Mouse (Mus musculus): Measurements from ENCODE around the gene Nkx2-3. TPM values are rescaled to one million over a fixed set of nuclear protein-coding genes. Genes with fewer than 3 reads are reported as not detected.

Gene Nkx2-3
- polyA plus RNA-seq, 1 experiment, result not detected

DNA sequence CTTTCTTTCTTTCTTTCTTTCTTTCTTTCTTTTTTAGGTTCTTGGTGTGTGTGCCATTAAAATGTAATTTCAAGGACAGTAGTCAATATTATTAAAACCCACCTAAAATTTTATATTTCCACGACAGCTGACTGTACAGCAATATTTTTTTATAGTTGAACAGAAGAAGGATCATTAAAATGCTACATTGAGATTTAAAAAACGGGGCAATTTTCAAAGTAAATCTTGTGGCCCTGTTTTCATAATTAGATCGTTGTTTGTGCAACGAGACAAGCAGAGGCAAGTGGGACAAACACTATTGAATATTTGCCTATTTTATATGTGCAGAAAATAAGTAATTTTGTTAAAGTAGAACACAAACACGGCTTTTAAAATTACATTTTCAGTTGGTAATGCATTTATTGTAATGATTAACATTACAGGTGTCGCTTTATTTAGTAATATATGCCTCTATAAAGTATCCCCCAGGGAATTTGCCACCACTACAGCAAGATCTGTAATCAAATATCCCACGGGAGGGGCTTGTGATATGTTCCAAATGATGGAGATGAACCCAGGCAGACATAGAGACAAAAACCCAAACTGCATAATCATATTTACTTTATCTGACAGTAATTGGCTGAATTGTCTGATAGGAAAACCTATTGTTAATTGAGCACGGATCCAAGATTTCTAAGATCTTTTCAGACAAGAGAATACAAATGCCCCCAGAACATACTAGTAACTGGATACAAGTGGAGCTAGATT lies 3.2 kb upstream of the Nkx2-3 start:
- 37% methylated on average over 8 of the region's 8 CpGs for WGBS
- TF ChIP-seq CTCF (IDR thresholded peaks at IDR 0.05; ENCODE audit: borderline replicate concordance, control insufficient read depth, extremely low read depth, insufficient read depth, low read length, poor library complexity) (no peak), POLR2A (IDR thresholded peaks at IDR 0.05; ENCODE audit: control insufficient read depth, extremely low read depth, insufficient read depth, low read length, poor library complexity) (no peak)
- Histone ChIP-seq H3K27me3 (ENCODE audit: control insufficient read depth, insufficient read depth, low read length) (peaks cover 56% of the 10 kb centered on the region), H3K4me3 (ENCODE audit: control insufficient read depth, insufficient read depth, low read length) (no peak overlapping the region), H3K36me3 (ENCODE audit: control insufficient read depth, insufficient read depth, low read length) (no peaks in the 10 kb centered on the region), H3K27ac (ENCODE audit: control insufficient read depth, insufficient read depth, low read length) (no peak overlapping the region), H3K4me1 (replicated peaks; ENCODE audit: control insufficient read depth, insufficient read depth, low read length) (peaks cover 3% of the 10 kb centered on the region; the same call in 1 of the 2 replicates)
- DNase-seq, result no peak

DNA sequence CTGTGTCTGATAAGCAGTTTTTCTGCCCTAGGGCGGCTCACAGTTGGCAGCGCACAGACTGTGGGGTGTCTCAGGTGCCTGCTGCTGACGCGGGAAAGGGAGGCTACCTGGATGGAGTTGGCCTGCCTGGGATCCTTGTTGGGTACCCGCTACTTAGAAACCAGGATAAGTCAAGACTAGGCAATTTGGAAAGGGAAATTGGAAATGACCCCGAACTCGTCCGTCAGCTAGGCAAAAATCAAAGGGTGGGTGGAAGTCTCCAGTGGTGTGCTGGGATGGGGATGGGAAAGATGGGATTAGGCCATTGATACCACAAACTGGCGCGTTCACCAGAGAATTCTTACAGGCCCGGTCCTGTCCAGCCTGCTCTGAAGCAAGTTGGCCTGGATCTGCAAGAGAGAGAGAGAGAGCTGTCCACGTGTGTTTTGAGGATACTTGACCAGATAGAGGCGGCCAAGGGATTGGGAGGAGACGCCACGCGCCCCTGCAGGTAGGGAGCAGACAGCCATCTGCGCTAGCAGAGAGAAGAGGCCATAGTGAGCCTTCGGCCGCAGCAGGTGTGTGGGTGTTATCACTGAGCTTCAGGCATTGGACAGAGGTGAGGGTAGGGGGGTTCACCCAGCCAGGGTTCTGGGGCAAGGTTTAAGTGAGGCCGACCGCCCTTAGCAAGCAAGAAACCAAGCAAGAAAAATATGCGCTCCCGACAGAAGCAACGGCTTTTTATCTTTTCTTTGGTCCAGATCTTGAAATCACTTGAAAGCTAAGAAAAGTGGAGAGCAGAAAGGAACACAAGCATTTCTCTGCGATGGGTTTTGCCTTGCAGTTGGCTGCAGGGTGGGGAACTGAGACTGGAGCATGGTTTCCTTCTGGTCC lies 2.4 kb upstream of the Nkx2-3 start:
- no peak for TF ChIP-seq CTCF (IDR thresholded peaks at IDR 0.05; ENCODE audit: borderline replicate concordance, control insufficient read depth, extremely low read depth, insufficient read depth, low read length, poor library complexity)
- TF ChIP-seq POLR2A (IDR thresholded peaks at IDR 0.05; ENCODE audit: control insufficient read depth, extremely low read depth, insufficient read depth, low read length, poor library complexity), result no peak
- H3K4me1 ChIP-seq (replicated peaks; ENCODE audit: control insufficient read depth, insufficient read depth, low read length), result peaks cover 8% of the 10 kb centered on the region; the same call in 1 of the 2 replicates
- H3K36me3 ChIP-seq (ENCODE audit: control insufficient read depth, insufficient read depth, low read length), result no peaks in the 10 kb centered on the region
- no peak overlapping the region for H3K4me3 ChIP-seq (ENCODE audit: control insufficient read depth, insufficient read depth, low read length)
- DNase-seq, result no peak
- no peak overlapping the region for H3K27ac ChIP-seq (ENCODE audit: control insufficient read depth, insufficient read depth, low read length)
- WGBS, result 23% methylated on average over 25 of the region's 25 CpGs
- H3K27me3 ChIP-seq (ENCODE audit: control insufficient read depth, insufficient read depth, low read length), result peaks cover 64% of the 10 kb centered on the region

DNA sequence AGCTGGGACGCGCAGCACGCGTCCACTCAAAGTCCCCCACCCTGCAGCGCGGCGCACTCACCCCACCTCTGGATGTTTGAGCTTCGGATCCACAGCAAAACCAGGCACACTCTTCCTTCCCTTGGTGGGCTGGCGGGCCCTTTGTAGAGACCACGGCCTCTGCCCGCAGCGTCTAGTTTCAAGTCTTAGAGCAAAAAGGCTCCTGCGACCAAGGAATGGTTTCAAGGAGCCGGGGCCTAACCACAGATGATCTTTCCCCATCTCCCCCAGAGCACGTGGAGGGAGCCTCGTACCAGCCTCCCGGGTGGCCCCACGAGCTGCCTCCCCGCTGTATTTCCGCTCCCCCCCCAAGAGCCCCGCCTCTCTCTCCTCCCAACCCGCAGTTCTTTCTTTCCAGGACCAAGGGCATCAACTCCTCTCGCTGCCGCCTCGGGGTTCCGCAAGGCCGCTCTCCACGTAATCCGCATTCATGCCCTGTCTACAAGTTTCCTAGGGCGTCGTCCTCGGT lies 1.7 kb upstream of the Nkx2-3 start:
- H3K4me1 ChIP-seq (replicated peaks; ENCODE audit: control insufficient read depth, insufficient read depth, low read length), result peaks cover 12% of the 10 kb centered on the region; the same call in 1 of the 2 replicates

DNA sequence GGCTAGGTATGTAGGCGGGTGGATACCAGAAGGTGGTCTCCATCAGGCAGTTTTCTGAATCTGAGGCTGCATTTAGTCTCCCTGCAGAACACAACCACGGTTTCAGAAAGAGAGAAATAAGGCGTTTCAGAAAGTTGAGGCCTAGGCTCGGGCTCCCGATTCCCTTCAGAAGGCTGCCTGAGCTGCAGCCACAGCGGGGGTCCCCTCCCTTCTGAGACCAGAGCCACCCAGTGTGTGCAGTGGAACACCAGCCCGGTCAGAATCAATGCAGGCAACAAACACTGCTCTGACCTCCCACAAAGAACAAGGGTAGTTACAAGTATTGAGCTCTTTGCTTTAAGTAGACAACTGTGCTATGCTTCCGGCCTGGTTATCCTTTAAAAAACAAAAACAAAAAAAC lies 1.0 kb upstream of the Nkx2-3 start:
- Histone ChIP-seq H3K4me1 (replicated peaks; ENCODE audit: control insufficient read depth, insufficient read depth, low read length) (peaks cover 12% of the 10 kb centered on the region; the same call in 1 of the 2 replicates), H3K27ac (ENCODE audit: control insufficient read depth, insufficient read depth, low read length) (no peak overlapping the region), H3K4me3 (ENCODE audit: control insufficient read depth, insufficient read depth, low read length) (no peak overlapping the region), H3K36me3 (ENCODE audit: control insufficient read depth, insufficient read depth, low read length) (no peaks in the 10 kb centered on the region), H3K27me3 (ENCODE audit: control insufficient read depth, insufficient read depth, low read length) (peaks cover 69% of the 10 kb centered on the region)
- no peak for DNase-seq
- 31% methylated on average over 8 of the region's 8 CpGs for WGBS
- TF ChIP-seq CTCF (IDR thresholded peaks at IDR 0.05; ENCODE audit: borderline replicate concordance, control insufficient read depth, extremely low read depth, insufficient read depth, low read length, poor library complexity), result no peak
- TF ChIP-seq POLR2A (IDR thresholded peaks at IDR 0.05; ENCODE audit: control insufficient read depth, extremely low read depth, insufficient read depth, low read length, poor library complexity), result no peak

More for the DNA sequence above, 1.7 kb upstream of the Nkx2-3 start:
- H3K27me3 ChIP-seq (ENCODE audit: control insufficient read depth, insufficient read depth, low read length), result peaks cover 69% of the 10 kb centered on the region
- TF ChIP-seq CTCF (IDR thresholded peaks at IDR 0.05; ENCODE audit: borderline replicate concordance, control insufficient read depth, extremely low read depth, insufficient read depth, low read length, poor library complexity) (no peak), POLR2A (IDR thresholded peaks at IDR 0.05; ENCODE audit: control insufficient read depth, extremely low read depth, insufficient read depth, low read length, poor library complexity) (no peak)
- no peak overlapping the region for H3K27ac ChIP-seq (ENCODE audit: control insufficient read depth, insufficient read depth, low read length)
- H3K36me3 ChIP-seq (ENCODE audit: control insufficient read depth, insufficient read depth, low read length), result no peaks in the 10 kb centered on the region
- no peak for DNase-seq
- no peak overlapping the region for H3K4me3 ChIP-seq (ENCODE audit: control insufficient read depth, insufficient read depth, low read length)
- WGBS, result under 1% methylated on average over 32 of the region's 32 CpGs

DNA sequence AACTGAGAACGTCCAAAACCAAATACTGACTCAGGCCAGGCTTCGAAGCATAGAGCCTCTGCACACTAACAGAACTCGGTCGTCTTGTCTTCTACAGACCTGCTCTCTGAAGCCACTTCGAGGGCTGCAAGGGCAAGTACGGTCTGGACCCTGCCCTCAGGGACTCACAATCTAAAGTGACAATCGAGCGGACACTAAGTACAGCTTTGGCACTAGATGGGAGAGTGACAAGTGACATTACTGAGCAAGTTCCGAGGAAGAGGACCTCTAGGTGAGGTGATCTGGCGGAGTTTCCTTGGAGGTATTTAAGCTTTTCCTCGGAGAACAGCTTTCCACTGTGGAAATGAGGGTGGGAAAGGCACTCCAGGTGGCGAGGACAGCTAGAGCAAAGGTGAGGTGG lies 564 bp upstream of the Nkx2-3 start:
- Histone ChIP-seq H3K27ac (ENCODE audit: control insufficient read depth, insufficient read depth, low read length) (no peak overlapping the region), H3K4me1 (replicated peaks; ENCODE audit: control insufficient read depth, insufficient read depth, low read length) (peaks cover 12% of the 10 kb centered on the region; the same call in 1 of the 2 replicates), H3K4me3 (ENCODE audit: control insufficient read depth, insufficient read depth, low read length) (no peak overlapping the region), H3K36me3 (ENCODE audit: control insufficient read depth, insufficient read depth, low read length) (no peaks in the 10 kb centered on the region), H3K27me3 (ENCODE audit: control insufficient read depth, insufficient read depth, low read length) (peaks cover 71% of the 10 kb centered on the region)
- no peak for DNase-seq
- 44% methylated on average over 12 of the region's 12 CpGs for WGBS
- TF ChIP-seq CTCF (IDR thresholded peaks at IDR 0.05; ENCODE audit: borderline replicate concordance, control insufficient read depth, extremely low read depth, insufficient read depth, low read length, poor library complexity) (no peak), POLR2A (IDR thresholded peaks at IDR 0.05; ENCODE audit: control insufficient read depth, extremely low read depth, insufficient read depth, low read length, poor library complexity) (no peak)

DNA sequence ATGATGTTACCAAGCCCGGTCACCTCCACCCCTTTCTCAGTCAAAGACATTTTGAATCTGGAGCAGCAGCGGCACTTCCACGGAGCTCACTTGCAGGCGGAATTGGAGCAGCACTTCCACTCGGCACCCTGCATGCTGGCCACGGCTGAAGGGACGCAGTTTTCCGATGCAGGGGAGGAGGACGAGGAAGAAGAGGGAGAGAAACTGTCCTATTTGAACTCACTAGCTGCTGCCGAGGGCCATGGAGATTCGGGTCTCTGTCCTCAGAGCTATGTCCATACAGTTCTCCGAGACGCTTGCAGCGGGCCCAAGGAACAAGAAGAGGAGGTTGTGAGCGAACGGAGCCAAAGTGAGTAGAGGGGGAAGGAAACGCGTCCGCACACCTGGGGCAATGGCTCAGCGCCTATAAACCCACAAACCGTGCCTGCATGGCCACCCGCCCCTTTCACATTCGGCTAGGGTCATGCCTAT lies 411 bp downstream of the Nkx2-3 start:
- no peak for DNase-seq
- H3K27me3 ChIP-seq (ENCODE audit: control insufficient read depth, insufficient read depth, low read length), result peaks cover 68% of the 10 kb centered on the region
- no peak overlapping the region for H3K27ac ChIP-seq (ENCODE audit: control insufficient read depth, insufficient read depth, low read length)
- peaks cover 12% of the 10 kb centered on the region; the same call in 1 of the 2 replicates for H3K4me1 ChIP-seq (replicated peaks; ENCODE audit: control insufficient read depth, insufficient read depth, low read length)
- no peak overlapping the region for H3K4me3 ChIP-seq (ENCODE audit: control insufficient read depth, insufficient read depth, low read length)
- WGBS, result 2% methylated on average over 23 of the region's 23 CpGs
- no peaks in the 10 kb centered on the region for H3K36me3 ChIP-seq (ENCODE audit: control insufficient read depth, insufficient read depth, low read length)
- TF ChIP-seq CTCF (IDR thresholded peaks at IDR 0.05; ENCODE audit: borderline replicate concordance, control insufficient read depth, extremely low read depth, insufficient read depth, low read length, poor library complexity) (no peak), POLR2A (IDR thresholded peaks at IDR 0.05; ENCODE audit: control insufficient read depth, extremely low read depth, insufficient read depth, low read length, poor library complexity) (no peak)

Measured in thymus, adult 2 months (tissue).